ENCODE assay signal across 8 mouse cellular contexts in genomic region chr4:126131290-126132121, GRCm38 (mm10). TPM values are rescaled to one million over a fixed set of nuclear protein-coding genes. Genes with fewer than 3 reads are reported as not detected.
A peak's percentile ranks its signal among the peaks of the same experiment; 100 is the strongest.
DNase-seq lines count a peak whose midpoint lies in the region; ATAC-seq and TF ChIP-seq lines count a peak whose summit lies in the region.

No protein-coding gene starts in this region.

- TF ChIP-seq EP300 in heart, postnatal 0 days (IDR thresholded peaks at IDR 0.05; ENCODE audit: low read depth), result no peak

- H3K4me3 ChIP-seq in liver, adult 2 months (ENCODE audit: insufficient read depth, low read depth, low read length), result no peak overlapping the region
- H3K4me3 ChIP-seq in liver, embryonic 11.5 days (ENCODE audit: low read depth, low read length), result no peak overlapping the region
- H3K4me3 ChIP-seq in heart, postnatal 0 days (ENCODE audit: low read depth, low read length), result no peak overlapping the region

- no peak for TF ChIP-seq CTCF in liver, adult 2 months (IDR thresholded peaks at IDR 0.05; ENCODE audit: low read depth, low read length)
- TF ChIP-seq CTCF in heart, postnatal 0 days (IDR thresholded peaks at IDR 0.05; ENCODE audit: low read depth), result no peak

- H3K9me3 ChIP-seq in liver, embryonic 11.5 days (ENCODE audit: control insufficient read depth, low read length), result no peaks in the 10 kb centered on the region
- no peaks in the 10 kb centered on the region for H3K9me3 ChIP-seq in heart, postnatal 0 days (replicated peaks; ENCODE audit: control insufficient read depth, low read length)

- WGBS in liver, adult 2 months, result 84% methylated on average over 10 of the region's 10 CpGs
- WGBS in liver, embryonic 11.5 days, result 62% methylated on average over 10 of the region's 10 CpGs
- WGBS in heart, postnatal 0 days, result 52% methylated on average over 10 of the region's 10 CpGs

- TF ChIP-seq POLR2A in liver, adult 2 months (IDR thresholded peaks at IDR 0.05; ENCODE audit: extremely low read depth, insufficient read depth, low read length), result no peak

- no peak for ATAC-seq in liver, embryonic 11.5 days (replicated peaks; ENCODE audit: low FRiP score)
- ATAC-seq in heart, postnatal 0 days (ENCODE audit: insufficient read depth, low read depth), result peak; percentile 39

- no peaks in the 10 kb centered on the region for H3K27me3 ChIP-seq in liver, adult 2 months (ENCODE audit: control insufficient read depth, insufficient read depth, low read length)
- H3K27me3 ChIP-seq in liver, embryonic 11.5 days (replicated peaks; ENCODE audit: control insufficient read depth, insufficient read depth, low read length), result no peaks in the 10 kb centered on the region
- H3K27me3 ChIP-seq in heart, postnatal 0 days (ENCODE audit: control insufficient read depth, insufficient read depth, low read length), result no peaks in the 10 kb centered on the region

- H3K36me3 ChIP-seq in liver, adult 2 months (ENCODE audit: control insufficient read depth, insufficient read depth, low read length), result peaks cover 46% of the 10 kb centered on the region
- peaks cover 3% of the 10 kb centered on the region; the same call in 1 of the 2 replicates for H3K36me3 ChIP-seq in liver, embryonic 11.5 days (ENCODE audit: control insufficient read depth, insufficient read depth, low read length)
- H3K36me3 ChIP-seq in heart, postnatal 0 days (replicated peaks; ENCODE audit: control insufficient read depth, insufficient read depth, low read length), result peaks cover 72% of the 10 kb centered on the region

- H3K27ac ChIP-seq in liver, adult 2 months (replicated peaks; ENCODE audit: insufficient read depth, low read depth, low read length), result peak overlapping the region; percentile 78
- H3K27ac ChIP-seq in liver, embryonic 11.5 days (ENCODE audit: low read depth, low read length), result no peak overlapping the region
- H3K27ac ChIP-seq in heart, postnatal 0 days (ENCODE audit: low read depth), result peak overlapping the region; percentile 63

- peak; percentile 42 for DNase-seq in liver, adult 2 months (ENCODE audit: extremely low read depth, low read depth, low spot score)
- DNase-seq in liver, embryonic 11.5 days (ENCODE audit: low spot score), result no peak
- DNase-seq in embryo, embryonic 10.5 days (ENCODE audit: low spot score), result peak; percentile 71
- peak; percentile 36 for DNase-seq in heart, postnatal 0 days (ENCODE audit: low spot score)
- peak; percentile 56 to 64 for DNase-seq in kidney, postnatal 36 days
- peak; percentile 61 for DNase-seq in lung, postnatal 14 days
- DNase-seq in right cerebral cortex, postnatal 14 days, result peak; percentile 57
- no peak for DNase-seq in thymus, postnatal 14 days

- H3K79me2 ChIP-seq in liver, adult 2 months (ENCODE audit: control insufficient read depth, insufficient read depth, low read length), result no peaks in the 10 kb centered on the region

- H3K4me1 ChIP-seq in liver, adult 2 months (ENCODE audit: control insufficient read depth, insufficient read depth, low read length), result peaks cover 4% of the 10 kb centered on the region; the same call in 1 of the 2 replicates
- peaks cover 5% of the 10 kb centered on the region; the same call in 1 of the 2 replicates for H3K4me1 ChIP-seq in liver, embryonic 11.5 days (replicated peaks; ENCODE audit: control insufficient read depth, insufficient read depth, low read length)
- peaks cover 18% of the 10 kb centered on the region for H3K4me1 ChIP-seq in heart, postnatal 0 days (ENCODE audit: control insufficient read depth, insufficient read depth)

- no peak overlapping the region for H3K4me2 ChIP-seq in liver, embryonic 11.5 days
- no peak overlapping the region for H3K4me2 ChIP-seq in heart, postnatal 0 days (ENCODE audit: low read depth, low read length)

- 0 out of 2 replicates have a peak overlapping the region, but pooled peaks have one; percentile 10 for H3K9ac ChIP-seq in liver, adult 2 months (ENCODE audit: low read depth, low read length)
- H3K9ac ChIP-seq in liver, embryonic 11.5 days (ENCODE audit: low read depth, low read length), result no peak overlapping the region
- H3K9ac ChIP-seq in heart, postnatal 0 days (replicated peaks; ENCODE audit: low read depth, low read length), result 0 out of 2 replicates have a peak overlapping the region, but pooled peaks have one; percentile 6

RNA-seq across cellular contexts. Expression of gene Eva1b, which starts 16.0 kb away (rescaled TPM):
- total RNA-seq in liver, adult 2 months (2014; rRNA removed), result 8.0 and 9.5 TPM in 2 replicates
- 15.8 and 18.1 TPM in 2 replicates for polyA plus RNA-seq in liver, adult 2 months (2012; rRNA removed)
- polyA plus RNA-seq in liver, embryonic 11.5 days (2014; fragmentation: Nextera tagmentation; extraction: Ambion mirVana), result 25.3 and 28.1 TPM in 2 replicates
- total RNA-seq in heart, postnatal 0 days (2014; rRNA removed; ENCODE audit: low replicate concordance), result 53.1 and 69.1 TPM in 2 replicates
- 26.8 and 28.5 TPM in 2 replicates for polyA plus RNA-seq in heart, postnatal 0 days (2015; fragmentation: Nextera tagmentation; extraction: Ambion mirVana)

RNA-seq across cellular contexts. Expression of gene Stk40, which starts 27.7 kb away (rescaled TPM):
- total RNA-seq in liver, adult 2 months (2014; rRNA removed), result 6.5 and 10.8 TPM in 2 replicates
- polyA plus RNA-seq in liver, adult 2 months (2012; rRNA removed), result 22.5 and 22.9 TPM in 2 replicates
- polyA plus RNA-seq in liver, embryonic 11.5 days (2014; fragmentation: Nextera tagmentation; extraction: Ambion mirVana), result 24.4 and 26.7 TPM in 2 replicates
- 19.9 and 22.8 TPM in 2 replicates for total RNA-seq in heart, postnatal 0 days (2014; rRNA removed; ENCODE audit: low replicate concordance)
- polyA plus RNA-seq in heart, postnatal 0 days (2015; fragmentation: Nextera tagmentation; extraction: Ambion mirVana), result 14.2 and 17.3 TPM in 2 replicates

RNA-seq across cellular contexts. Expression of gene Sh3d21, which starts 31.8 kb away (rescaled TPM):
- 0.54 and 0.65 TPM in 2 replicates for total RNA-seq in liver, adult 2 months (2014; rRNA removed)
- polyA plus RNA-seq in liver, adult 2 months (2012; rRNA removed), result 0.26 and 0.55 TPM in 2 replicates
- polyA plus RNA-seq in liver, embryonic 11.5 days (2014; fragmentation: Nextera tagmentation; extraction: Ambion mirVana), result 2.3 TPM in 2 replicates
- 2.6 TPM in 1 of 2 replicates, not detected in the other for total RNA-seq in heart, postnatal 0 days (2014; rRNA removed; ENCODE audit: low replicate concordance)
- polyA plus RNA-seq in heart, postnatal 0 days (2015; fragmentation: Nextera tagmentation; extraction: Ambion mirVana), result 2.2 and 2.6 TPM in 2 replicates

RNA-seq across cellular contexts. Expression of gene Lsm10, which starts 35.1 kb away (rescaled TPM):
- 20.0 and 30.0 TPM in 2 replicates for total RNA-seq in liver, adult 2 months (2014; rRNA removed)
- polyA plus RNA-seq in liver, adult 2 months (2012; rRNA removed), result 28.4 TPM in 2 replicates
- polyA plus RNA-seq in liver, embryonic 11.5 days (2014; fragmentation: Nextera tagmentation; extraction: Ambion mirVana), result 46.6 and 53.3 TPM in 2 replicates
- 30.9 and 186 TPM in 2 replicates for total RNA-seq in heart, postnatal 0 days (2014; rRNA removed; ENCODE audit: low replicate concordance)
- 41.7 and 43.1 TPM in 2 replicates for polyA plus RNA-seq in heart, postnatal 0 days (2015; fragmentation: Nextera tagmentation; extraction: Ambion mirVana)

Comparison
In these comparisons a context has a peak if more than half of its experiments do, and no peak if none do; other contexts are left out.
1. DNase-seq: peak in liver, adult 2 months (single experiment), embryo, embryonic 10.5 days (single experiment), heart, postnatal 0 days (single experiment), kidney, postnatal 36 days (2 of 2), lung, postnatal 14 days (single experiment) and right cerebral cortex, postnatal 14 days (single experiment); none in liver, embryonic 11.5 days (single experiment) and thymus, postnatal 14 days (single experiment).